Mouse (Mus musculus) embryo, embryonic 9.5 days (tissue): ENCODE measurements around the gene Zfp788.
"Not testable (repeated sequence)": the region's sequence is repeated elsewhere in the genome, so short reads cannot be mapped to it uniquely, and the experiment has no call there.

Experiments used
- DNase-seq: peaks from one replicate; pipeline ENCODE4 v3.0.0-alpha.2; 2017; ENCODE audit errors: extremely low spot score

Gene Zfp788

DNA sequence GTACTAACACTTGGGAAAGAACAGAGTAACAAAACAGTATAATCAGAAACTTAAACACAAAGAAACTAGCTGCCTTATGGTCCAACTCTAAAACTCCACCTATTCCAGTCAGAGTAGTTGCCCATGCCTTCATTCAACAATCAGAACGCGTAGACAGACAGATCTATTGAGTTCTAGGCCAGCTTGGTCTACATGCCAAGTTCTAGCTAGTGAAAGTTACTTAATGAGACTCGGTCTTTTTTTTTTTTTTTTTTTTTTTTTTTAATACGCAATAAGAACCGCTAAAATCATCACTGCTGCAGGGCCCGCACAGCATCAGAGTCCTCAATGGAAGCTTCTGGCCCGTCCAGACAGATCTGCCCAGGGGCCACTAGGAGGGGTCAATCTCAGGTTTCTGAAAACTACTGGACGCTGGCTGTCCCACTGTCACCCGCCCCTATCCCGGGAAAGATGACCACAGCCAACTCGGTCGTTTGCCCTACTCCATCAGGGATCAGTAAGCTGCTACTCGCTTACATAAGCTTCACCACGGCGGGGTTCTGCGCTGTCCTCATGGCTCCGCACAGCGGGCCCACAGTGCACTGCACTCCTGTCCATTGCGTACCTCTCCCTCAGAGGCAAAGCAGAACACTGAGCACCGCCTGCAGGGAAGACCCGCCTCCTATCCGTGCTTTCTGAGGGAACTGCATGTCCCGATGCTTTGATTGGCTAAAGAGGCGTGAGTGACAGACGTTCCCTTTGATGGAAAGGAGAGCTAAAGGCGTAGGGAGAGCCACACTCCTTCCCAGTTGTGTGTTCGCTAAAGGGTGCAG is at the start of gene Zfp788:
Gene Zfp788, plus strand, starts transcription at position 795 of the 812 bp plus-strand sequence.
- DNase-seq: peak; percentile 89

DNA sequence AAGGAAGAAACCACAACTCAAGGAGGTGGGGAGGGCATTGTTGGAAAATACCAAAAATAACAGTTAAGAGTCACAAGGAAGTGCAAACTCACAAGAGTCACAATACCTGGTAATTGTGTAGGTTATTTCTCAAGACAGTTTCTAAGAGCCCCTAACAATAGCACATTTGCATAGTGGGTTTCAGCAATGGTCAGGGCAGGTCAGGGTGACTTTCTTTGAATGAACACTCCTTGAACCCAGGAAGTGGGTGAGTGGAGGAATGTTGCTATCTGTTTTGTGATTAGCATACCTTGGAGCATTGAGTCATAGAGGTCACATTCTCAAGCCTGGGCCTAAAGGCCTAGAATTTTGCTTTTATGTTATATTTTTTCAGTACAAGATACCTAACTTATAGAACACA is 45.2 kb upstream of the Zfp788 start:
- not testable (repeated sequence) for DNase-seq

DNA sequence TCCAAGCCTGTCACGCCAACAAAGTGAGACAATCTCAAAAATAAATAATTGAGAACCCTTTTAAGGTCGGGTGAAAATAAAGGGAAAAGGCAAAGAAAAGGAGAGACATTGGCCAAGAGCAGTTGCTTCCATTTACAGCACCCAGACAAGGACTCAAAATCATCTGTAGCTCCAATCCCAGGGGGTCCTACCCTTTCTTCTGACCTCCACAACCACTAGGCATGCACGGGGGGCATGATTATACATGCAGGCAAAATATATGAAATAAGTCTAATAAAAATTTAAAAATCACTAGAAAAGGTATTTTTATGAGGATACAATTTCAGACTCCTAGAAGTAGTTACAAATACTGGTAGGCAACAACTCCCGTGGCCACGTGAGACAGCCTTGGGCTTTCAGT is 34.4 kb upstream of the Zfp788 start:
- DNase-seq: no peak

DNA sequence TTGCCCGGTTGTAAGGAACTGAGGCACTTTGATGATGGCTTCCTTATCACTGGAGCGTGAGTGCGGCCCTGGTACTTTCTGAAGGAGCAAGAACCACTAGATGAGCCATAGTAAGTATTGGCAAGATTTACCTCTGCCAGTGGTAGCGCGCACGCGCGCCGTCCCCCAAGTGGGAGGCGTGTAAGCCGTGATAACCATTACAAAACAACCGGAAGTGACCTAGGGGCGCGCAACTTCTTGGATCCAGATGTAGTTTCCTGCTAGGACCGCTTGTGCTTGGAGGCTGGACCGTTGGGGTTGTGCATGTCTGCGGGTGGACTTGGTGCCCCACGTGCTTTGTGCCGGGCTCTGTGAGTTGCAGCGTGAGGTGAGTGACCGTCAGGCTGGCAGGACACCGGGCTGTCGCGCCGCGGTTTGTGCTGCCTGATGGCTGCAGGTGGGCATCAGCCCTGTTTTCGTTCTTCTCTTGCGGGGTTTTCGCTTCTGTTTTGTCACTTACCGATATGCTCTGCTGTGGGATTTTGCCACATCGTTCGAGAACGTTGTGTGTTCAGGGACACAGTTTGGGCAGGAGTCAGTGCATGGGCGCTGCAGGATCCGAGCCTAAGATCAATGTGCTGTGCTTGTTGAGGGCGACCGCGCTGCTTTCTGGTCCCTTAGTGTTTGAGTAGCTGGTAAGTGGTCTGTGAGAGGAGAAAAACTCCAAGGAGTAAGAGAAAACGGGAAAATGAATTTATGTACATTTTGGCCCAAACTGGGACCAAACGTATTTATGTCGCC is 33.8 kb upstream of the Zfp788 start, which contains the start of gene 2610021A01Rik:
Gene 2610021A01Rik, plus strand, starts transcription at position 197 of the 780 bp plus-strand sequence.
- peak; percentile 87 for DNase-seq

DNA sequence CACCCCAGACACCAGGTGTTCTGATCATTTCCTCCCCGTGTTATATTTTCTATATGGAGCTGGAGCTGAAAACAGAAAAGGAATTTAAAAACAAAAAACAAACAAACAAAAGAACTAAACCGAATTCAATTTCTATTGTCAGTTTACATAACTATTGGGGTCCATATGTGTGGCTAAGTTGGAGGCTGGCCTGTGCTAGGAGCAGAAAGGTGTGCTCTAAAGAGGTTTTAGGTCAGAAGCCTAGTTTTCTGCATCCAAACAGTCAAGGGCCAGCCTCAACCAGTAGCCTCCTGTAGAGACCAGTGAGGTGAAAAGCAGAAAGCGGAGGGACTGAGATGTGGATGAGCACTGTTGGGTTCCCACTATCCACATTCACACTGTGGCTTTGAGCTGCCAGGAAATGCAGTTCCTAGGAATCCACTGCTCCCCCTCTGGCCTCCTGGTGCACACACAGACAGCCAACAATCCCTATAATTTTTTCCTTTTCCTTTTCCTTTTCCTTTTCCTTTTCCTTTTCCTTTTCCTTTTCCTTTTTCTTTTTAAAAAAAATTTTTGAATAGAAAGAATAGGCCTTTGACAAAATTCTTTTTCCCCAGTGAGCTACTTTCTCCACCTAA is 33.0 kb upstream of the Zfp788 start:
- peak; percentile 17 for DNase-seq

DNA sequence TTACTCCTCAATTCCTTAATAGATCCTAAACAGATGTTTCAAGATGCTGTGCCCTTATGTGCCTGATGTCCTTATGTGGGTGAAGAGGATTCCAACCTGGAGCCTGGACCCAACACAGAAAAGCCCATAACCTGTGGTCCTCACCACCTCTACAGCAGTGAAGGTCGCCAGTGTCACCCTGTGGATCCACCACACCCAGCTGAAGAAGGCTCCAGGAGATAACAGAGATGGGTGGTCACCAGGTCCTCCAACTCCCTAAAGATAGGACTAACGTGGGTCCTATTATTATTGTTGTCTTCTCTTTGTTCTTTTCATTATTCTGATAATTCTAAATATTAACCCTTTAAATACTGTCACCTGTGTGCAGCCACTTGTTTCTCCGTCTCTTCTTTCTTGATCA is 21.3 kb upstream of the Zfp788 start:
- DNase-seq: no peak

DNA sequence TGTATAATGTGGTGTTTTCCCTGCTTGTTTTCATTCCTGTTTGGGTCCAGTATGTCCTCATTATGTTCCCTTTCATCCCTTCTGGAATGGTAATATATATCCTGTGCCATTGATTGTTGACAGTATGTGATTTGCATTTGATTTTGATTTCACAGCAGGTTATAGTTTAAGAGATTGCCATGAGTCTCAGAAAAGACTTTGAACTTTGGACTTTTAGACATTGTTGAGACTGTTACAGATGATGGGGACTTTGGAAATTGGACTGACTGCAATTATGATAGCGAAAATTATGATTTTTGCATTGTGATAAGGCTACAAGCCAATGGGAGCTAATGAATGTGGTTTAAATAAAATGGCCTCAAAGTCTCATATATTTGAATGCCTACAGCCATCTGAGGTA is 16.8 kb upstream of the Zfp788 start:
- DNase-seq: not testable (repeated sequence)

DNA sequence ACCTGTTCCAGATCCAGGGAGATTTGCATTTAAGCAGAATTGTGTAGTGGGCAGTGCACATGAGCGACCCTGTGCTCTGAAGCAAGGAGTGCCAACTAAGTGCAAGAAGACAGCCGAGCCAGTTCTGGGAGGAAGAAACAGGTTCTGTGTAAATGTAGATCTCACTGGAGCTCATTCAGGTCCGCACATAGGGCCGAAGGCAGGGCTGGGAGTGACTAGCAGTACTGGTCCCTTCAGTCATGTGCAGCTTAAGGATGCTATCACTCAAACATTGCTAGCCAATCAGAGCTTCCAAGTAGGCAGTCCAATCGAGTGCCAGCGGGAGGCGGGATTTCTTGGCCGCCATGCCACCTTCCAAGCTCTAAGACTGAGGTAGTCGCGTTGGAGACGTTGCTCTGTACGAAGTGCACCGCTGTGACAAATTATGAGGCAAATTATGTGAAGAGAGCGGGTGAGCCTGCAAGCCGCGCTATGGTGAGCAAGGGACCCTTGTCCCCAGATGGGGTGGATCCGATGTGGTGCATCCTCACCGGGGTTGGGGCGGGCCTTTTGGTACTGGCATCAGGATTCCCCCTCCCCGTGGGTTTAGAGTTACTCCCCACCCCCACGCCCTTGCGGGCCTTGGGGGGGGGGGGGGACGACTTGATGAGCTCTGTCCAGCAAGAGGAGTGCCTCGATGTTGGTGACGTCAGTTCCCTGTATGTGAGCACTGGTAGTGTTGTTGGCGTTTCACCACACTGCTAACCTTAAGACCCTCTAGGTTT is 400 bp downstream of the Zfp788 start:
- DNase-seq: peak; percentile 87

DNA sequence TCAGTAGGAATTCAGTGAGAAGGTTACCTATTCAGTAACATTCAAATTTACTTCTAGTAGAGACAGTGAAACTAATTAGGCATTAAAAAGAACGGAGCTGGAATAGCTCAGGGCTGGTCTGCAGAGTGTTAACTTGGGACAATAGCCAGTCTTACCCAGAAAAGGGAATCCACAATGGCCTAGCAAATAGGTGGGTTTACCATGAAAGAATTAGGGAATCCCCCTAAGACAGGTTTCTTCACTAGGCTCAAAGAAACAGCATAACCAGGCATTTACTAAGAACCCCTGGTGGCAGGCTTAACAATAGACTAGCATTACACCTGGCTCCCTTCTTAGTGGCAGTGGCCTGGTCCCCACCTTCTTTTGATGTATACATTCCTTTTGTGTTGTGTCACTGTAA is 41.3 kb downstream of the Zfp788 start:
- DNase-seq: not testable (repeated sequence)
